Mouse (Mus musculus) right cerebral cortex, adult 18-20 months (tissue): Measurements from ENCODE around the gene Gm21953.
"Not testable (repeated sequence)": the region's sequence is repeated elsewhere in the genome, so short reads cannot be mapped to it uniquely, and the experiment has no call there.

ENCODE experiments used
- DNase-seq: peaks from one replicate; pipeline ENCODE4 v3.0.0; 2022; ENCODE audit warnings: mixed read lengths

The Gm21953 gene

DNA sequence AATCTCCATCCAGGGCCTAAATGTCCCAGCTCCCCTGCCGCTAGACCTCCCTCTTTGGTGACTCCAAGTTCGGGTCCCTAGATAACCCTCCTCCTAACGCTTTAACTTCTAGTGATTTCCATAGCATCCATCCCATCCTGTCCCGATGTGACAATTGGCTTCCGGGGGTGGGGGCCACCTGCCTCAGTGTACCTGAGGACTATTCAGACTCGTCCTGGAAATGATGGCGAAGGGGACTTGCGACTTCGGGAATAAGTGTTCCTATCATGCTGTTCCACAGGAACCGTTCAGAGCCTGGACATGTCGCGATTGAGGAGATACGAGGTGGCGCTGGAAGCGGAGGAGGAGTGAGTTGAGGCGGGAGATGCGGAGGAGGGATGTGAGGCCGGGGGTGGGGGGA lies at the start of gene Gm21953:
Gm21953 (plus strand) TSS at position 301 of the 400 bp plus-strand sequence.
- DNase-seq: not testable (repeated sequence)

DNA sequence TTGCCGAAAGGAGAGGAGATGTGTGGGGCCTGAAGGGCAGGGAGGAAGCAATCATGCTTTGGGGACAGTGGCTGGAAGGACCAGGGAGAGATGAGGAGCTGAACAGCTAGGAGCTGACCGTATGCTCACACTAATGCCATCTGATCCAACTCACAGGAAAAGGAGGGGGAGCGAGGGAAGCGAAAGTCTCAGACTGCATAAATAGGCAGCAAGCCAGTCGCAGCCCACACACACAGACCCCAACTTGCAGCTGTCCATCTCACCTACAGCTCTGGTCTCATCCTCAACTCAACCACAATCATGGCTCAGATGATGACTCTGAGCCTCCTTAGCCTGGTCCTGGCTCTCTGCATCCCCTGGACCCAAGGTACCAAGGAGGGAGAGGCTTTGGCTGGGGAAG lies 38.6 kb upstream of the Gm21953 start, which contains the start of gene Ccl21b:
Ccl21b (plus strand) TSS at position 301 of the 400 bp plus-strand sequence.
- DNase-seq: not testable (repeated sequence)

DNA sequence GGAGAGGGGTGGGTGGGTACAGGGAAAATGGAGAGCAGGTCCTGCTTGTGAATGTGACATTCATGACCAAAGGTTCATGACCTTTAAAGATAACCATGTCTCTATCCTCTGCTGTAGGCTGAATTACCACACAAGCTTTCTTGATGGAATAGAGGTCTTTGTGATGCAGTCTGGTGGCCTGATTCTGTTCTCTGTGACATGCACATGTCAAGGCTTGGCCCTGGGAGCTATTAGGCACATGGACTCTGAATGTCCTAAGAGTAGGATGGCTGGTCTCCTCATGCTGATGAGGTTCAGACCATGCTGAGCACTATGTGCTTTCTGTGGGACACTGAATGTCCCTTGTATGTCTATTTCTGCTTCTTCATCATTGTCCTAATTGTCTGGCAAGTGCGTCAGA lies 24.0 kb downstream of the Gm21953 start, which contains the start of gene Fam205a3:
Fam205a3 (plus strand) TSS at position 301 of the 400 bp plus-strand sequence.
- DNase-seq: not testable (repeated sequence)
